Mouse (Mus musculus): ENCODE results near the gene Srsf9. TPM values are rescaled to one million over a fixed set of nuclear protein-coding genes. Genes with fewer than 3 reads are reported as not detected.

Gene Srsf9
- total and polyA plus RNA-seq, 3 experiments = 80.0 to 170 TPM; not detected in 1

GRCm38 (mm10) chr5:115355070-115355469 lies 28.1 kb downstream of the Srsf9 start:
- no peaks in the 10 kb centered on the region for H3K27me3 ChIP-seq (ENCODE audit: control insufficient read depth in 1 of 2, insufficient read depth in 2 of 2, low read length in 2 of 2)
- peaks cover 2 to 6% of the 10 kb centered on the region in 2 experiments; a peak in 3 of 4 replicates for H3K4me1 ChIP-seq (ENCODE audit: control insufficient read depth in 1 of 2, insufficient read depth in 2 of 2, low read length in 2 of 2)
- H3K27ac ChIP-seq (ENCODE audit: control insufficient read depth, low read depth, low read length) = no peak overlapping the region
- TF ChIP-seq MAX (IDR thresholded peaks at IDR 0.05; ENCODE audit: low read length) (no peak), ZNF384 (IDR thresholded peaks at IDR 0.05; ENCODE audit: low read depth, low read length) (no peak), USF2 (IDR thresholded peaks at IDR 0.05; ENCODE audit: borderline replicate concordance in 1 of 2, insufficient read depth in 1 of 2, low read depth in 1 of 2, low read length in 2 of 2) (no peak), MXI1 (IDR thresholded peaks at IDR 0.05; ENCODE audit: low read depth, low read length) (no peak), POLR2A (IDR thresholded peaks at IDR 0.05; ENCODE audit: control insufficient read depth in 1 of 2, insufficient read depth in 1 of 2, low read depth in 1 of 2, low read length in 2 of 2, poor library complexity in 1 of 2) (no peak), E2F4 (IDR thresholded peaks at IDR 0.05; ENCODE audit: borderline replicate concordance, low read depth, low read length) (no peak), ELF1 (IDR thresholded peaks at IDR 0.05; ENCODE audit: low read depth, low read length) (no peak)
- no peak overlapping the region for H3K4me3 ChIP-seq (ENCODE audit: control insufficient read depth in 1 of 2, insufficient read depth in 1 of 2, low read depth in 2 of 2, low read length in 2 of 2)
- DNase-seq (ENCODE audit: low read depth, low spot score) = no peak
- H3K36me3 ChIP-seq (ENCODE audit: control insufficient read depth in 1 of 2, insufficient read depth in 2 of 2, low read length in 2 of 2) = peaks cover 0 to 5% of the 10 kb centered on the region in 2 experiments; a peak in 2 of 4 replicates
- peaks cover 2% of the 10 kb centered on the region; the same call in 1 of the 2 replicates for H3K79me2 ChIP-seq (ENCODE audit: control insufficient read depth, insufficient read depth, low read length, poor library complexity)
- no peak overlapping the region for H3K9ac ChIP-seq (ENCODE audit: control insufficient read depth, low read depth, low read length, poor library complexity, severe bottlenecking)
- H3K9me3 ChIP-seq (replicated peaks; ENCODE audit: insufficient read depth, low read length) = no peaks in the 10 kb centered on the region

GRCm38 (mm10) chr5:115358872-115359271 lies 31.9 kb downstream of the Srsf9 start:
- peak; percentile 90 for DNase-seq (ENCODE audit: low read depth, low spot score)
- H3K79me2 ChIP-seq (ENCODE audit: control insufficient read depth, insufficient read depth, low read length, poor library complexity) = peaks cover 2% of the 10 kb centered on the region; the same call in 1 of the 2 replicates
- peak overlapping the region; percentile 63 for H3K9ac ChIP-seq (ENCODE audit: control insufficient read depth, low read depth, low read length, poor library complexity, severe bottlenecking)
- H3K9me3 ChIP-seq (replicated peaks; ENCODE audit: insufficient read depth, low read length) = no peaks in the 10 kb centered on the region
- peaks cover 2 to 7% of the 10 kb centered on the region in 2 experiments; a peak in 3 of 4 replicates for H3K4me1 ChIP-seq (ENCODE audit: control insufficient read depth in 1 of 2, insufficient read depth in 2 of 2, low read length in 2 of 2)
- peak overlapping the region; percentile 21 for H3K27ac ChIP-seq (ENCODE audit: control insufficient read depth, low read depth, low read length)
- H3K4me3 ChIP-seq (ENCODE audit: control insufficient read depth in 1 of 2, insufficient read depth in 1 of 2, low read depth in 2 of 2, low read length in 2 of 2) = peak overlapping the region; percentile 52 to 74
- no peaks in the 10 kb centered on the region for H3K27me3 ChIP-seq (ENCODE audit: control insufficient read depth in 1 of 2, insufficient read depth in 2 of 2, low read length in 2 of 2)
- H3K36me3 ChIP-seq (ENCODE audit: control insufficient read depth in 1 of 2, insufficient read depth in 2 of 2, low read length in 2 of 2) = peaks cover 0 to 5% of the 10 kb centered on the region in 2 experiments; a peak in 2 of 4 replicates
- no peak for TF ChIP-seq POLR2AphosphoS5 (IDR thresholded peaks at IDR 0.05; ENCODE audit: borderline replicate concordance, low read depth, low read length)
- TF ChIP-seq GATA1 (IDR thresholded peaks at IDR 0.05; ENCODE audit: low read depth, low read length) = no peak
- TF ChIP-seq RCOR1 (IDR thresholded peaks at IDR 0.05; ENCODE audit: low read depth, low read length) = no peak
- peak; percentile 93 to 97 (median 95) for TF ChIP-seq CTCF (IDR thresholded peaks at IDR 0.05 in 2 of 3, conservative IDR thresholded peaks at IDR 0.05 in 1 of 3; ENCODE audit: control insufficient read depth in 1 of 3, insufficient read depth in 1 of 3, low read depth in 2 of 3, low read length in 3 of 3, poor library complexity in 1 of 3, severe bottlenecking in 1 of 3)
- TF ChIP-seq SMC3 (IDR thresholded peaks at IDR 0.05; ENCODE audit: low read depth, low read length) = peak; percentile 80
- no peak for TF ChIP-seq USF2 (IDR thresholded peaks at IDR 0.05; ENCODE audit: borderline replicate concordance in 1 of 2, insufficient read depth in 1 of 2, low read depth in 1 of 2, low read length in 2 of 2)
- peak; percentile 52; the same call in 1 of the 2 replicates for TF ChIP-seq ELF1 (IDR thresholded peaks at IDR 0.05; ENCODE audit: low read depth, low read length)
- peak; percentile 1; the same call in 1 of the 2 replicates for TF ChIP-seq BHLHE40 (IDR thresholded peaks at IDR 0.05; ENCODE audit: borderline replicate concordance, low read depth, low read length)
- no peak for TF ChIP-seq ETS1 (IDR thresholded peaks at IDR 0.05; ENCODE audit: low read depth, low read length)
- TF ChIP-seq JUND (IDR thresholded peaks at IDR 0.05; ENCODE audit: low read depth, low read length) = no peak
- TF ChIP-seq USF1 (IDR thresholded peaks at IDR 0.05; ENCODE audit: low read depth, low read length) = peak; percentile 49; the same call in 1 of the 2 replicates
- TF ChIP-seq MAZ (IDR thresholded peaks at IDR 0.05; ENCODE audit: low read depth, low read length) = no peak; the same call in 1 of the 2 replicates
- TF ChIP-seq ZNF384 (IDR thresholded peaks at IDR 0.05; ENCODE audit: low read depth, low read length) = no peak
- peak; percentile 39; the same call in 1 of the 2 replicates for TF ChIP-seq NELFE (IDR thresholded peaks at IDR 0.05; ENCODE audit: low read depth, low read length)
- no peak for TF ChIP-seq UBTF (IDR thresholded peaks at IDR 0.05; ENCODE audit: borderline replicate concordance, insufficient read depth, low read depth, low read length)
- TF ChIP-seq ZMIZ1 (IDR thresholded peaks at IDR 0.05; ENCODE audit: low read depth, low read length) = no peak
- no peak for TF ChIP-seq CHD2 (IDR thresholded peaks at IDR 0.05; ENCODE audit: low read length)
- peak; percentile 9; the same call in 1 of the 2 replicates for TF ChIP-seq HCFC1 (IDR thresholded peaks at IDR 0.05; ENCODE audit: low read depth, low read length)
- no peak for TF ChIP-seq GABPA (IDR thresholded peaks at IDR 0.05; ENCODE audit: low read depth, low read length)
- TF ChIP-seq MYB (IDR thresholded peaks at IDR 0.05; ENCODE audit: low read depth, low read length) = no peak
- no peak for TF ChIP-seq E2F4 (IDR thresholded peaks at IDR 0.05; ENCODE audit: borderline replicate concordance, low read depth, low read length)
- no peak for TF ChIP-seq POLR2AphosphoS2 (IDR thresholded peaks at IDR 0.05; ENCODE audit: low read length)
- no peak; the same call in 1 of the 2 replicates for TF ChIP-seq KAT2A (conservative IDR thresholded peaks at IDR 0.05; ENCODE audit: low read depth, low read length)
- 0 out of 2 replicates have a peak, but pooled peaks have one; percentile 33 for TF ChIP-seq TCF12 (IDR thresholded peaks at IDR 0.05; ENCODE audit: low read depth, low read length)
- TF ChIP-seq MXI1 (IDR thresholded peaks at IDR 0.05; ENCODE audit: low read depth, low read length) = peak; percentile 64; the same call in 1 of the 2 replicates
- TF ChIP-seq MAFK (IDR thresholded peaks at IDR 0.05; ENCODE audit: borderline replicate concordance, low read depth, low read length) = no peak
- TF ChIP-seq SIN3A (IDR thresholded peaks at IDR 0.05; ENCODE audit: low read length) = peak; percentile 56; the same call in 1 of the 2 replicates
- TF ChIP-seq NRF1 (IDR thresholded peaks at IDR 0.05; ENCODE audit: insufficient read depth, low read depth, low read length, poor library complexity, severe bottlenecking) = no peak
